Mouse (Mus musculus) ovary, postnatal 14 days (tissue): Measurements from ENCODE around the gene Kctd21.

ENCODE experiments used
- DNase-seq: peaks from one replicate; pipeline ENCODE4 v3.0.0; 2022; ENCODE audit warnings: low spot score

Kctd21 gene

DNA sequence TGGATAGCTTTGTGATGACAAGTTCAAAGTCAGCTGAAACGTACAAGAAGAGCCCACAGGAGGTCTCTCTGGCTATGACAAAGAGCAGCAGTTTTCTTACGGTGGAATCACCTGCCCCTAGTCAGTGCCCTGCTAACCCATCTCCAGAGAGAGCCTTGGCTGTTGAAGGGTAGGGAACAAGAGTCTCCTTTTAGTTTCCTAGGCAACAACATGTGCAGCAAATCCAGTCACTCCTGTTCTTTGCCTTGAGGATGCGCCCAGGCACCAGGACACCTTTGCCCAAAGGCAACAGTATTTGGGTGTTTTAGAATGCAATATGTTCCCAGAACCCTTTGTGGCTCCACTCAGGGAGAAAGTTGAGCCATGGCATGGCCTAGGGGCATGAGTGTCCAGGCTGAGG lies 16.2 kb downstream of the Kctd21 start:
- no peak for DNase-seq

DNA sequence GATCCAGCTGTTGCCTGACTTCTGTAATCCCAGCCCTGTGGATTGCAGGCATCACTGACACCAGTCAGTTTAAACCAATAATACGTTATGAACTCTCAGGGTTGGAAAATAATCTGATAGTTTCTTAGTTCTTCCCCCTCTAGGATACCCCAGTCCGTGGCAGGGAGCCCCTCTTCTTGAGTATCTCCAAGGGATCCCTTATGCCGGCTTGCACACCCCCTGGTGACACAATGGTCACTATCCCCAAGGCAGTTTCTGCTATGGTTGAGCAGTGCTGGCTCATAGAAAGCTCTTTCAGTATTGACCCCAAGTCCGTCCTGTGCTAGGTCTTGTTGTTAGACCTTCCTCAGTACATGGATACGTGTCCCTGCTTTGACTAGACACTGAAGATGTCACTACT lies 16.7 kb downstream of the Kctd21 start:
- DNase-seq: no peak

DNA sequence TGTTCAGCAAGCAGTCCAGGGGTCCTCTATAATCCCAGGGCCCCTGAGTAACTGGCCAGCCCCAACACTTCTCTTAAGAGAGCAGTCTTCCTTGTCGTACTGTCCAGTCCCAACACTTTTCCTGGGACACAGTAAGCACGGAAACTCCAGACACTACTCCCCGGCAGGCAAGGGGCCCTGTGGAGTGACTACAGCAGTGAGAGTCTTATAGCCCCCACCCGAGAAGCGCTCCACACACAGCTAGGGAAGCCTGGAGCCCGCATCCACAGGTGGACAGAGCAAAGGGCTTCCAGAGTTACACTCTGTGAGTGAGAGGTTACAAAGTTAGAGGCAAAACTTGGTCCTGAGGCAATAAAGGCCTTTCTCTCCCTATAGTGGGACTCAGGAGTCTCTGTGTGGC lies 17.3 kb downstream of the Kctd21 start:
- no peak for DNase-seq

DNA sequence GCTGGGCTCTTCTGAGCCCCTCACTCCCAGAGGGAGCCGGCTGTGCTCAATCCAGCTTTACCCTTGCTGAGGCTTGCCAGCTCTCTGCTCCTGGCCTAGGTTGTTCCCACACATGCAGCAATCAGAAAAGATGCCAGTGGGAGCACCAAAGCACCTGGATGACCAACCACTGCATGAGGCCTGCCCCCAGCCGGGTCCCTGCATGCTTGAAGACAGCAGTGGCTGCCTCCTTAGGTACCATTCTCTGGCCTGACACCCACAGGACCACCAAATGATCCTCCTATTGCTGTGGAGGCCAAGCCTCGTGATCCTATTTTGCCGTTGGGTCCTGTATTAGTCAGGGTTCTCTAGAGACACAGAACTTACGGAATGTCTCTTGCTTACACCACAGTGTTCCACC lies 18.8 kb downstream of the Kctd21 start:
- no peak for DNase-seq

DNA sequence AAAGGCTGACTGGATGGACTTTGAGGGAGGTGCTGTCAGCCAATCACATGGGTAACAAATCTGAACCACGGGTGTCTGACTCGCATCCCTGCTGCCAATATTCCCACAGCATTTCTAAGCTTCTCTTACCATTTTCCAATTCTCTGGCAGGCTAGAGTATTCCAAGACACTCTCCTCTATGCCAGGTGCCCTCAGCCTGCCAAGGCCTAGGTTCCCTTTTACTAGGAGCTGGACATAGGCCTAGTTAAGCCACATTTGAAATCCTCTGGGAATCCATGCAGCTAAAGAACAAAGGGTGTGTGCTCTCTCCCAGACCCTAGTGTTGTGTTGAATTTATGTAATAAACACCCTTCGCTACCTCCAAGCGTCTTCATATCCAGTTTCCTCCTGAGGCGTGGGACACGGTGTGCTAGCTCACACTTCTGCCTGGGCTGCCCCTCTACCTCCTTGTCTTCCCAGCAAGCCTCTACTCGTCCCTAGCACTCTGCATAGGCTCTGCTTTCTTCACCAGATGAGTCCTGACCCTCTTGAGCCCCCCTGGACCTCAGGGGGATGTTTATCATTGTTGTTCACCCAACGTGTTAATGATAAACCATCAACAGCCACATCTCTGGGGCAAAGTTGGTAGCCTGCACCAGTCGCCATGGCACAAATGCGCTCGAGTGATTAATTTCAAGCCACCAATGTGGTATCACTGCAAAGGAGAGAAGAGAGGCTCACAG lies 19.8 kb downstream of the Kctd21 start:
- no peak for DNase-seq

DNA sequence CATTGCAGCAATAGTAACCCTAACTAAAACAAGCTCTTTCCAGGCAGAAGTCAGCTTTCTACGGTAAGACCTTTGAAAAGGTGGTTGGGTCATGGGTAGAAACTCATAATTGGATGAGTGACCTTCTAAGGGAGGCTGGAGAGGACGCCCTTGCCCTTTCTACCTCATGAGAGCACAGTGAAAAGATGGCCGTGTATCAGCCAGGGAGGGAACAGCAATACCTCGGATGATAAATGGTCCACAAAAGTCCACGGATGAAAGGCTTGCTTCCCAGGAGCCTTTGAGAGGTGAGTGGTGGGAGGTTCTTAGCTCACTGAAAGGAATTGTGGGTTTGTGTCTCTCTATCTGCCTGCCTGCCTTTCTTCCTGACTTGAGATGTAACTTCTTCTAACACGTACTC lies 21.2 kb downstream of the Kctd21 start:
- no peak for DNase-seq

DNA sequence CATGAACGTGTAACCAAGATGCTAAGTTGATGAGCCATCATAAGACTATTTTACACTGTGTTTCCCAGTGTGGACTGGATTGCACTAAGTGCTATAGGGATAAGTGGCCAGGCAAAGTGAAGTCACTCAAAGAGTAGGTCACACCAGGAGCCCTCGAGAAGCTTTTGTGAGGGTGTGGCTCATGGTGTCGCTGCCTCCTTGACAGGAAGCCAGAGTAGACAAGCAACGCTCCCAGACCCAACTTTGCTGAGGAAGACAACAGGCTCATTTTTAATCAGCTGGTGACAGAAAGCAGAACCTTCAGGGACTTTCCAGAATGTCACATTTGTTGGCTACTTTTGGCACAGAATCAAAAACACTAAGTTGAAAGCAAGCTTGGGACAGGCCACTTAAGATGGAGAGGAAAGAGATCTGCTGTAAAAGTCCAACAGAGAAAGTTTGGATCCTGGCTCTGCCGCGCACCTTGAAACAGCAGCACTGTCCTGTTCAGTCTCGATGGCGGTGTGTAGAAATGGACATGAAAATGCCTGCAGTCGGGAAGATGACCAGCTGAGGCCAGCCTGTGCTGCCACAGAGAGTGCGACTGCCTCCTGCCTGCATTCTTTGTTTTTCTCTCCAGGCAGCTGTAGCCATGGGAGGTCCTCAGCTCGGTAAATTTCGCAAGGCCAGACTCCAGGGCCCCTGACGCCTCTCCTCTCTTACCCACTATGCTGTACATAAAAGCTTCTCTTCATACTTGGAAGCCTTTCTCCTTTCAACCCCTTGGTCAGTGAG lies 23.1 kb downstream of the Kctd21 start:
- DNase-seq: no peak

DNA sequence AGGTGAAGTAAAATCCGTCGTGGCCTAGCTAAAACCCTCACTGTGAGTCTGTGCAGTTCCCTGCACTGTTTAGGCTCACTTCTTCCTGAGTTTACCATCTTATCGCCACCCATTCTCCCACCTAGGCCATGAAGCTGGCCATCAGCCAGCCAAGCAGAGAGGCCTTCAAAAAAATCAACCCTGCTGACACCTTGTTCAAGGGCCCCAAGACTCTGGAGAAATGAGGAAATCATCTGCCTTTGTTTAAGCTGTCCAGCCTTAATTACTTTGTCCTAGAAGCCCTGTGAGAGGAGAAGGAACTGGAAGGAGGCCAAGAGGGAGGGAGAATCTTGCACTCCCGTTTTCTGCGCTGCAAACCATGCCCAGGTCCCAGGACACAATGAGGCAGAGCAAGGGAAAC lies 24.1 kb downstream of the Kctd21 start:
- DNase-seq: no peak

DNA sequence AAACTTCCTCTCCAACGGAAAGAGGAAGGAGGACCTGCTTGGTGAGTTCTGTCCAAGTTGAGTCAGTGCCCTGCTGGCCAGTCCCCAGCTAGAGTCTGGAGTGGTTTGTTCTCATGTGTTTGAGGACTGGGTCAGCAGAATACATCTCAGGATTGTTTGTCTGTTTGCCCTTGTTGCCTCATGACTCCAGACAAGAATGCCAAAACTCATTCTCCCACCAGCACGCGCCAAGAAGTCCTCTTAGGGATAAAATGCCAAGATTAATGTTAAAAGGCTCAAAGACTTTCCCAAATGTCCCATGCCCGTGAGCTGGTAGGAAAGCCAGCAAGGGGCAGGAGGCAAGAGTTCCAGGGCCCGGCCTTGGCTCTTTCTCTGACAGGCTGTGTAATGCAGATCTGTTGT lies 24.7 kb downstream of the Kctd21 start:
- peak; percentile 34 for DNase-seq

DNA sequence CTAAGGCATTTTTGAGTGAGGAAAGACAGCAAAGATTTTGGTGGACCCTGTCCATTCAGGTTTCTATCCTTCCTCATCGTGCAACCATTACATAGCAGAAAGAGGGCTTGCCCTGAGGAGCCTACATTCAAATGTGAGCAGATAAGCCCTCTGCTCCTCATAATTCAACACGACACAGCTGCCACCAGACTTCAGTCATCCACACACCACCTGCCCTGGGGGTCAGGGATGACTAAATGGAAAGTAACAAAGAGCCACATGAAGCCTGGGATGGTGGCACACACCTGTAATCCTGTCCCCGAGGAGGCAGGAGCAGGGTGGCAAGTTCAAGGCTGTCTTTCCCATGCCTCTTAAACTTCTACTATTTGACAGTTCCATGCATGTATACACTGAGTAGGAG lies 25.7 kb downstream of the Kctd21 start:
- DNase-seq: no peak

DNA sequence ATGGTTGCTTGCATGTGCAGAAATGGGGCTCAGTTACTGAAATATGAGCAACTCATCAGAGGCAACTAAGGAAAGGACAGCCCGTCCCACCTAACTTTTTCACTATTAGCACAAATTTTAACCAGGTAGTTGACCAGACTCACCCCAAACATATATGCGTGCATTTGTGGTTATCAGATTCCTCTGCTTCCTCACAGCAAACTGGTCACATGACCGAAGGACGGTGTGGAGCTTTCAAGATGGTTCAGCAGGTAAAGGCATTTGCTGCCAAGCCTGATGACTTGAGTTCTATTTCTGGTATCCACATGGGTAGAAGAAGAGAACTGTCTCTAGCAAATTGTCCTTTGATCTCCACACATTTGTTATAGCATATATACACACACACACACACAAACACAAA lies 26.2 kb downstream of the Kctd21 start:
- no peak for DNase-seq

DNA sequence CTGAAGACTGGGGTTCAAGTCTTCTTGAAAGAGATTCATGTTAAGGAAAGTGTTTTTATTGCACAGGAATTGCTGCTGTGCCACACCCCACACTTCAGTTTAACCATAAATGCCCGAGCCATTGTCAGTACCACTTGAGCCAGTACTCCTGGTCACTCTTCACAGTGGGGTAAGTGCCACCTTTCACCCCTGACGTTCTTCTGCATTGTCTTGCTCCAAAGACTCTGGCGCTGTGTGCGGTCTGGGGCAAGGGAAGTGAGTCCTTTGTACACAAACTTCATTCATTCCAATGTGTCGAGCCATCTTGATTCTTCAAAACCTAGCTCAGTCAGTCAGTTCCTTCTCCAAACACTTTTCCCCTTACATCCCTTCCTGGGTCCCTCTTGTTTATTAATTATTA lies 28.0 kb downstream of the Kctd21 start:
- no peak for DNase-seq

DNA sequence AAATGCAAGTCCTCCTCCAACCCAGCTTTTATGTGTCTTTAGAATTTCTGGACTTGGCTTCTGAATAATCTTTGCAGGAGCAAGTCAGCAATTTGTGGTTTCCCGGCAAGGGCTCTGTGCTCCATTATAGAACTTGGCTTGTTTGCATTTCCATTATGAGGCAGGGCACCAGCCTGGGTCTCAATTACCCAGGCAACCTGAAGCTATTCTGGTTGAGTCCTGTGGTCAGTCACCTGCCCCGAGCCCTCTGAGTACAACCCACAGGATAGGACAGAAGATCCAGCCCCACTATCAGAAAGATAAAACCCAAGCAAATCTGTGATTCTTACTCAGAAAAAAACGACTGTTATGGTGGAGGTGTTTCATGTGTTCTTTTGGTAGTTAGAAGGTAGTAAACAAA lies 28.8 kb downstream of the Kctd21 start:
- no peak for DNase-seq

DNA sequence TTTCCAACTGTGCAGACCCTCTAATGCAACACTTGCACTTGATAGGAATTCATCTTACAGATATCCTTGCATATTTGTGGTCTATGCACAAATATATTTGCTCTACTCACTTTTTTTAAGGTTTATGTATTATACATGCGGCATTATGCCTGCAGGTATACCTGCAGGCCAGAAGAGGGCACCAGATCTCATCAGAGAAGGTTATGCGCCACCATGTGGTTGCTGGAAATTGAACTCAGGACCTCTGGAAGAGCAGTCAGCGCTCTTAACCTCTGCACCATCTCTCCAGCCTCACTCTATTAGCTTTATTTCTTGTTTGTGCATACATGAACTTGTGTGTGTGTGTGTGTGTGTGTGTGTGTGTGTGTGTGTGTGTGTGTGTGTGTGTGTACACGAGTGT lies 29.3 kb downstream of the Kctd21 start:
- DNase-seq: no peak

DNA sequence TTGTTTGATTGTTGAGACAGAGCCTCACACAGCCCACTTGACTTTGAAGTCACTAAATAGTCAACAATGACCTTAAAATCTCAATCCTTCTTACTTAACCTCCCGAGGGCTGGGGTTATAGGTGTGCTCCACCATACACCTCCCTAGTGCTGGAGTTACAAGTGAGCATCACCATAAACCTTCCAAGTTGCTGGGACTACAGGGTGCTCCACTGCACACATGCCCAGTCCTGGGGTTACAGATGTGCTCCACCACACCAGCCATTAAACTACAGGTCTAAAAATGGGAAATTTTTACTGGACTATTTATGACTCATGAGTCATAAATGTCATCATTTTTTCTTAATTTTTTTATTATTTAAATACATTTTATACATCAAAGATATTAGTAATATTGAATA lies 33.8 kb downstream of the Kctd21 start:
- no peak for DNase-seq

DNA sequence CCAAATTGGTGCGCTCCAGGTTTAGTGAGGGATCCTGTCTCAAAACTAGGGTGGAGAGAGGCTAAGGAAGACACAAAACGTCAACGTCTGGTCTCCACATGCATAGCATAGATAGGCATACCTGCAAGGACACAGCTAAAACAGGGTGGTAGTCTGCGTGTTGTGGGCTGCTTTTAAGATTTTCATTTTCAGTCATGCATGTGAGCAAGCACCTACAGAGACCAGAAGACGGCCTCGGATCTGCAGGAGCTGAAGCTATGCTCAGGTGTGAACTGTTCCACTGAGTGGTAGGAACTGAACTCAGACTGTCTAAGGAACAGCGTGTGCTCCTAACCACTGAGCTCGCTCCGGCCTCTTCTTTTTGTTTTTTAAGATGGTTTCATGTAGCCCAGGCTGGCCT lies 43.0 kb downstream of the Kctd21 start:
- DNase-seq: no peak

DNA sequence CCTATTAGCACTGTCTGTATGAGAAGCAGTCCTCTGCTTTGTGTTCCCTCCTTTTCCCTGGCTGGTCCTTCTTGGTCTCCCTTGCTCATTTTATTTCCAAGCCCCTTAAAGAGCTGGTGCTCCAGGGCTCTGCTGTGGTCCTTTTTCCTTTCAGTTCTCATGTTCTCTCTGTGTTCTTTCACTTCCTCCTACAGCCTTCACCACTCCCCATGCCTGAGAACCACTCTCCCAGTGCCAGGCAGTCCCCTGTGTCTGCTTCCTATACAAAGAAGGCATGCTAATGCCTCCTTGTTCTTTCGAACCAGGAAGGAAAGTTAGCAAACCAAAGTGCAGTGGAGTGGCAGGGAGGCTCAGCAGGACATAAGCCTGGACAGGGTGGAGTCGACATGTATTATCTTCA lies 43.8 kb downstream of the Kctd21 start:
- no peak for DNase-seq

DNA sequence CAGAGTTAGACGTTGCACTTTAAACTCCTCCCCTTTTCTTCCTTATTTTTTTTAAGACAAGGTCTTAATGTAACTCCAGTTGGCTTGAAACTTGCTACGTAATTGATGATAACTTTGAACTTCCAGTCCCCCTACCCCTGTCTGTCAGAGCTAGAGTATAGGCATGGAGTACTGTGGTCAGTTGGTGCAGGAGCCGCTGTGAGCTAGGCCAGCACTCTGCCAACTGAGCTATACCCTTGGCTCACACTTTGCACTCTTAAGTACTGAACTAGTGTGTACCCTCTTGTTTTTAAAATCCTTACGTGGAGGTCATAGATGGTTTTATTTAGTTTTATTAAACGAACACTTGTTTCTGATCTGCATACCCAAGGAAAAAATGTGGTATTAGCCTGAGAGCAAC lies 47.2 kb downstream of the Kctd21 start:
- DNase-seq: no peak

DNA sequence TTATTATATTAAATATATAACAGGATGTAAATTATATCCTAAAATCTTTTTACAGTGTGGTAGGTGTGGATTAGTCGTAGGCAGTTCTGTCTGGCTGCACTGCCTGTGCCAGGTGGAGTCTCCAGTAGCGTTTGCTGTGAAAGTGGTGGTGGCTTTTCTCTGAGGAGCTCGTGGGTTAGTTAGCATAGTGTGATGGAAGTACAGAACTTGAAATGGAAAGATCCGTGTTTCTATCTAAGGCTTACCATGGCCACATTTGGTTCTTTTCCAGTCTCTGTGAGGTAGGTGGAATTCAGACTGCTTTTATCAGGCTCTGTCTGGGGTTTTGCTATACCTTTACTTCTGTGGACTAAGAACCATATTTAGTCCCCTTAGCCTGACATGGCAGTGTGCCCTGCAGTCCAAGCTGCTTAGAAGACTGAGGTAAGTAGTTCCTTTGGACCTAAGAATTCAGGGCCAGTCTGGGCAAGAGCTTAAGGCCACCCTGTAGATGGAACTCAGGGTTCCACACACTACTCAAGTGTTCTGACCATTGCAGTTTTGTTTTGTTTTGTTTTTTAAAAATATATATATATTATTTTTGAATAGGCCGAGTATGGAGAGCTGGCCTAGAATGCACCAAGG lies 48.5 kb downstream of the Kctd21 start:
- DNase-seq: no peak

DNA sequence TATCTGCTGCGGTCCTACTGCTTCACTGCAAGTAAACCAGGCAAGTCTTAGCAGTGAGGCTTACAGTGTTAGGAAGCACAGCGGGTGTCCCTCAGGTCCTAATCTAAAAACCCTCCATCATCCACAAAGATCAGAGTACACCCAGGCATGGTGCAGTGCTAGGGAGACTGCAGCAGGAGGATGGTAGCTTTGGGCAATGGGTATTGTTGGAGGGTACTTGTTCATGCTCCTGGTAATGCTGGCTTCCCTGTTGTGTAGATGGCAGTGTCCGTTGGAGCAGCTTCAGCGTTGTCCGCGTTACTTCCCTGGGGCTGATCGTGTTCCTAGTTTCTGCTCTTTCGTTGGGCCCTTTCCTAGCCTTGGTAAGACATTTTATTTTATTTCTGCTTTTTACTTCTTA lies 50.5 kb downstream of the Kctd21 start:
- no peak for DNase-seq

DNA sequence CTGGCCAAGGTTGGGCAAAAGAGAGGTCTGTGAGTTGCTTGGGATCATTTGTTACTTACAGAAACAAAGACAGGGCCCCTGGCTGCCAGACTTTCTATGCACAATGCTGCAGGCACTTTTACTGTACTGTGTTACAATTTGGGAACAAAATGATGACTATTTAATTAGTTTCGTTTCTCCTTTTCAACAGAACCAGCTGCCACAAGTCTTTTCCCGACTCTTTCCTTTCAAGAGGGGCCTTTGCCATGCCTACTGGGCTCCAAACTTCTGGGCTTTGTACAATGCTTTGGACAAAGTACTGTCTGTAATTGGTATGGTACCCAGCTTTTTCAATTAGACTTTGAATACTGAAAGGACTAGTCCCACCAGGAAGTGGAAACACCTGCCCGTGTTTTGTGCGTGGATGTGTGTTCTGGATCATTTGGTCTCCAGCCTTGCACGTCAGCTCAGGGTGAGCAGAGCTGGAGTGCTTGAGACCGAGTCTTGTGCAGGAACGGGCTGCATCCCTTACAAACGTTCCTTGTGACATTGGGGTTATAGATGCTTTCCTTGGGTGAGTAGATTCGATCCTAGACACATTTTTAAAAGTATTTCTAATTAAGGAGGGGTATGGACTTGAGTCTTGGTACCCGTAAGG lies 51.5 kb downstream of the Kctd21 start:
- no peak for DNase-seq

DNA sequence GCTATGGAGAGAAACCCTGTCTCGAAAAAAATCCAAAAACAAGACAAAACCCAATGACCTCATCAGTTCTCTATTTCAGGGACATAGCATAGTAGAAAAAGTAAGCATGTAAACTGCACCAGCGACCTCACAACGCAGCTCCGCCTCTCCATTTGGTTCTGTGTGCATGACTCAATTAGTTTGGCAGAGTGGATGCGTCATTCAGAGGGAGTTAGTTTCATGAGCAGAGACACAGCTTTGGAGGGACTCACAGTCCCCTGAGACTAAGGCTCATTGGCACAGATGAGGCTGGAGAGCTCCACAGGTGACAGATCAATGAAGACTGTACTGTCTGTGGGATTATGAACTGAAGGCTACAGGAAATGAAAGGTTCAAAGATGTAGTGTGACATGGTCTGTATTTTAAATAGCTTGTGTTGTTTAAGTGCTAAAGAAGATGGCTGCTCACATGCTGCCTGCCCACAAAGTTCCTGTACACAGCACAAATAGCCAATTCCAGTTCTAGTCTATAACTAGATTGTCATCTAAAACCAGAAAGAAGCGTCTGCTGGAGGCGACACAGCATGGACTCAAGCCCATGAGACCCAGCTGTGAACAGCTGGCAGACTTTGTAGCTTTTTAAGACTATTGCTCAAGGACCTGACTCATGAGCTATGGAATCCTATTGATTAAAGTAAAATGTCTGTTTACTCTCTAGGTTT lies 54.1 kb downstream of the Kctd21 start:
- no peak for DNase-seq
